Comparison of ENCODE assay signal across 16 mouse cellular contexts in genomic region chr2:161668302-161668986, GRCm38 (mm10).
DNase-seq lines count a peak whose midpoint lies in the region; ATAC-seq lines count a peak whose summit lies in the region.
"Had no signal": no experiment of that assay in that cellular context is flagged by ENCODE, and none has a peak within 500 bp of the region (broad histone marks: within the 10 kb centered on the region; RNA-seq: fewer than 3 reads in every experiment).

No protein-coding gene starts in this region.

- no peaks in the 10 kb centered on the region for H3K9me3 ChIP-seq in forebrain, embryonic 12.5 days
- no peaks in the 10 kb centered on the region for H3K9me3 ChIP-seq in forebrain, embryonic 11.5 days (ENCODE audit: control insufficient read depth, low read length)
- no peaks in the 10 kb centered on the region for H3K9me3 ChIP-seq in forebrain, embryonic 14.5 days (replicated peaks; ENCODE audit: control insufficient read depth, low read length)
- H3K9me3 ChIP-seq in hindbrain, embryonic 13.5 days: no peaks in the 10 kb centered on the region
- no peaks in the 10 kb centered on the region for H3K9me3 ChIP-seq in midbrain, embryonic 16.5 days (replicated peaks; ENCODE audit: control insufficient read depth, low read length, poor library complexity, severe bottlenecking)
- H3K9me3 ChIP-seq: heart, embryonic 10.5 days had no signal

- ATAC-seq in forebrain, embryonic 12.5 days (ENCODE audit: low FRiP score): peak; percentile 60; the same call in 1 of the 2 replicates
- no peak for ATAC-seq in forebrain, embryonic 11.5 days (replicated peaks; ENCODE audit: low FRiP score)
- ATAC-seq in forebrain, embryonic 14.5 days: peak; percentile 89
- ATAC-seq in hindbrain, embryonic 13.5 days (ENCODE audit: low FRiP score): peak; percentile 83
- ATAC-seq in midbrain, embryonic 16.5 days: peak; percentile 76

- DNase-seq in forebrain, embryonic 11.5 days (ENCODE audit: low spot score): no peak
- peak; percentile 77 for DNase-seq in forebrain, embryonic 14.5 days (ENCODE audit: low spot score)
- DNase-seq in heart, postnatal 4 days: no peak
- DNase-seq in ovary, adult 18-20 months (ENCODE audit: low spot score): no peak
- DNase-seq in kidney, postnatal 14 days: no peak
- DNase-seq: cerebellum, adult 9-10 months; gastrocnemius, adult 2 months; heart, postnatal 36 days; kidney, adult 18-20 months; liver; lung, embryonic 14.5 days; thymus, adult 2 months had no signal

- H3K4me3 ChIP-seq in forebrain, embryonic 12.5 days (replicated peaks): no peak overlapping the region
- H3K4me3 ChIP-seq in forebrain, embryonic 11.5 days (ENCODE audit: low read depth, low read length): no peak overlapping the region
- H3K4me3 ChIP-seq in forebrain, embryonic 14.5 days (ENCODE audit: low read depth, low read length): no peak overlapping the region
- H3K4me3 ChIP-seq in hindbrain, embryonic 13.5 days: no peak overlapping the region
- H3K4me3 ChIP-seq in midbrain, embryonic 16.5 days (ENCODE audit: low read depth, low read length): no peak overlapping the region
- H3K4me3 ChIP-seq: gastrocnemius, adult 2 months; heart, embryonic 10.5 days had no signal

- H3K4me1 ChIP-seq in forebrain, embryonic 12.5 days: no peaks in the 10 kb centered on the region; the same call in 1 of the 2 replicates
- no peaks in the 10 kb centered on the region for H3K4me1 ChIP-seq in forebrain, embryonic 11.5 days (replicated peaks; ENCODE audit: control insufficient read depth, insufficient read depth, low read length)
- H3K4me1 ChIP-seq in forebrain, embryonic 14.5 days (ENCODE audit: control insufficient read depth, insufficient read depth, low read length): no peaks in the 10 kb centered on the region
- peaks cover 12% of the 10 kb centered on the region for H3K4me1 ChIP-seq in hindbrain, embryonic 13.5 days (replicated peaks)
- H3K4me1 ChIP-seq in midbrain, embryonic 16.5 days (ENCODE audit: control insufficient read depth, insufficient read depth, low read length): no peaks in the 10 kb centered on the region
- H3K4me1 ChIP-seq: heart, embryonic 10.5 days had no signal

- no peak overlapping the region for H3K4me2 ChIP-seq in forebrain, embryonic 12.5 days
- H3K4me2 ChIP-seq in forebrain, embryonic 11.5 days (ENCODE audit: low read depth, low read length, severe bottlenecking): no peak overlapping the region
- no peak overlapping the region for H3K4me2 ChIP-seq in forebrain, embryonic 14.5 days (ENCODE audit: low read length)
- no peak overlapping the region for H3K4me2 ChIP-seq in hindbrain, embryonic 13.5 days
- H3K4me2 ChIP-seq in midbrain, embryonic 16.5 days (ENCODE audit: low read length): no peak overlapping the region
- H3K4me2 ChIP-seq: lung, embryonic 14.5 days had no signal

- no peaks in the 10 kb centered on the region for H3K36me3 ChIP-seq in forebrain, embryonic 12.5 days (replicated peaks)
- H3K36me3 ChIP-seq in forebrain, embryonic 11.5 days (ENCODE audit: control insufficient read depth, insufficient read depth, low read length): no peaks in the 10 kb centered on the region
- no peaks in the 10 kb centered on the region for H3K36me3 ChIP-seq in forebrain, embryonic 14.5 days (ENCODE audit: control insufficient read depth, insufficient read depth, low read length)
- no peaks in the 10 kb centered on the region for H3K36me3 ChIP-seq in hindbrain, embryonic 13.5 days
- no peaks in the 10 kb centered on the region for H3K36me3 ChIP-seq in midbrain, embryonic 16.5 days (ENCODE audit: control insufficient read depth, insufficient read depth, low read length)
- H3K36me3 ChIP-seq: heart, embryonic 10.5 days had no signal

- H3K9ac ChIP-seq in forebrain, embryonic 12.5 days: no peak overlapping the region
- H3K9ac ChIP-seq in forebrain, embryonic 11.5 days (ENCODE audit: low read length): no peak overlapping the region
- H3K9ac ChIP-seq in forebrain, embryonic 14.5 days (ENCODE audit: low read length): no peak overlapping the region
- H3K9ac ChIP-seq in hindbrain, embryonic 13.5 days: no peak overlapping the region
- no peak overlapping the region for H3K9ac ChIP-seq in midbrain, embryonic 16.5 days (ENCODE audit: low read depth, low read length)
- H3K9ac ChIP-seq: lung, embryonic 14.5 days had no signal

- no peak overlapping the region for H3K27ac ChIP-seq in forebrain, embryonic 12.5 days
- H3K27ac ChIP-seq in forebrain, embryonic 11.5 days (ENCODE audit: low read depth, low read length): no peak overlapping the region
- peak overlapping the region; percentile 33; the same call in 1 of the 2 replicates for H3K27ac ChIP-seq in forebrain, embryonic 14.5 days (ENCODE audit: low read depth, low read length)
- peak overlapping the region; percentile 52; the same call in 1 of the 2 replicates for H3K27ac ChIP-seq in hindbrain, embryonic 13.5 days
- H3K27ac ChIP-seq in midbrain, embryonic 16.5 days (ENCODE audit: low read length): 0 out of 2 replicates have a peak overlapping the region, but pooled peaks have one; percentile 14
- H3K27ac ChIP-seq: gastrocnemius, adult 2 months; heart, embryonic 10.5 days had no signal

- H3K27me3 ChIP-seq in forebrain, embryonic 12.5 days: no peaks in the 10 kb centered on the region
- H3K27me3 ChIP-seq in forebrain, embryonic 11.5 days (ENCODE audit: control insufficient read depth, insufficient read depth, low read length): no peaks in the 10 kb centered on the region
- H3K27me3 ChIP-seq in forebrain, embryonic 14.5 days (replicated peaks; ENCODE audit: control insufficient read depth, insufficient read depth, low read length): no peaks in the 10 kb centered on the region
- no peaks in the 10 kb centered on the region for H3K27me3 ChIP-seq in hindbrain, embryonic 13.5 days
- H3K27me3 ChIP-seq in midbrain, embryonic 16.5 days (ENCODE audit: control insufficient read depth, insufficient read depth, low read depth, low read length): no peaks in the 10 kb centered on the region

- WGBS in forebrain, embryonic 12.5 days: 67% methylated on average over 12 of the region's 12 CpGs
- WGBS in forebrain, embryonic 11.5 days: 79% methylated on average over 12 of the region's 12 CpGs
- 47% methylated on average over 12 of the region's 12 CpGs for WGBS in forebrain, embryonic 14.5 days
- WGBS in hindbrain, embryonic 13.5 days: 24% methylated on average over 12 of the region's 12 CpGs
- WGBS in midbrain, embryonic 16.5 days: 43% methylated on average over 12 of the region's 12 CpGs

Comparison
In these comparisons a context has a peak if more than half of its experiments do, and no peak if none do; other contexts are left out.
1. H3K27ac ChIP-seq: peak in forebrain, embryonic 14.5 days (single experiment), hindbrain, embryonic 13.5 days (single experiment) and midbrain, embryonic 16.5 days (single experiment); none in forebrain, embryonic 12.5 days (single experiment) and forebrain, embryonic 11.5 days (single experiment).